ENCODE assay signal across 8 mouse cellular contexts in genomic region chr4:116556561-116557305, GRCm38 (mm10). TPM values are rescaled to one million over a fixed set of nuclear protein-coding genes. Genes with fewer than 3 reads are reported as not detected.
DNase-seq lines count a peak whose midpoint lies in the region; ATAC-seq and TF ChIP-seq lines count a peak whose summit lies in the region.

No protein-coding gene starts in this region.

- WGBS in forebrain, embryonic 14.5 days, result under 1% methylated on average over 28 of the region's 28 CpGs
- 0% methylated on average over 28 of the region's 28 CpGs for WGBS in neural tube, embryonic 15.5 days

- peak overlapping the region; percentile 87 for H3K27ac ChIP-seq in ES-Bruce4 (ENCODE audit: insufficient read depth, low read length)
- peak overlapping the region; percentile 85 for H3K27ac ChIP-seq in forebrain, embryonic 14.5 days (ENCODE audit: low read depth, low read length)
- peak overlapping the region; percentile 95 for H3K27ac ChIP-seq in neural tube, embryonic 15.5 days (replicated peaks)

- H3K9me3 ChIP-seq in ES-Bruce4 (replicated peaks; ENCODE audit: control insufficient read depth, insufficient read depth, low read length, poor library complexity, severe bottlenecking), result no peaks in the 10 kb centered on the region
- no peaks in the 10 kb centered on the region for H3K9me3 ChIP-seq in forebrain, embryonic 14.5 days (replicated peaks; ENCODE audit: control insufficient read depth, low read length)
- H3K9me3 ChIP-seq in neural tube, embryonic 15.5 days (replicated peaks), result no peaks in the 10 kb centered on the region

- DNase-seq in forebrain, embryonic 14.5 days (ENCODE audit: low spot score), result peak; percentile 97
- peak; percentile 92 to 94 for DNase-seq in heart, postnatal 14 days
- DNase-seq in layer of hippocampus, adult 11-12 months (ENCODE audit: low spot score), result peak; percentile 95
- DNase-seq in lung, adult 18-20 months, result peak; percentile 95 to 97
- peak; percentile 95 for DNase-seq in testis, postnatal 14 days (ENCODE audit: low spot score)

- no peaks in the 10 kb centered on the region for H3K27me3 ChIP-seq in ES-Bruce4 (ENCODE audit: control insufficient read depth, insufficient read depth, low read length, poor library complexity, severe bottlenecking)
- no peaks in the 10 kb centered on the region for H3K27me3 ChIP-seq in forebrain, embryonic 14.5 days (replicated peaks; ENCODE audit: control insufficient read depth, insufficient read depth, low read length)
- H3K27me3 ChIP-seq in neural tube, embryonic 15.5 days (replicated peaks), result no peaks in the 10 kb centered on the region

- TF ChIP-seq EP300 in ES-Bruce4 (IDR thresholded peaks at IDR 0.05; ENCODE audit: insufficient read depth, low read depth, low read length), result no peak

- no peaks in the 10 kb centered on the region for H3K4me1 ChIP-seq in ES-Bruce4 (ENCODE audit: control insufficient read depth, insufficient read depth, low read length)
- peaks cover 17% of the 10 kb centered on the region for H3K4me1 ChIP-seq in forebrain, embryonic 14.5 days (ENCODE audit: control insufficient read depth, insufficient read depth, low read length)
- peaks cover 26% of the 10 kb centered on the region for H3K4me1 ChIP-seq in neural tube, embryonic 15.5 days

- no peak for TF ChIP-seq CTCF in ES-Bruce4 (IDR thresholded peaks at IDR 0.05; ENCODE audit: low read depth, low read length)

- intact Hi-C loops in heart, postnatal 14 days (cut with DNase I), result loop anchor here (5.0 kb wide), 1 partner anchor 131 kb away; the partner anchor contains the start of gene Prdx1

- peak; percentile 96 for ATAC-seq in cerebellum, adult (ENCODE audit: insufficient number of reproducible peaks, low FRiP score, low TSS enrichment)
- peak; percentile 98 for ATAC-seq in forebrain, embryonic 14.5 days
- peak; percentile 98 for ATAC-seq in neural tube, embryonic 15.5 days (ENCODE audit: low FRiP score)

- TF ChIP-seq POLR2A in ES-Bruce4 (IDR thresholded peaks at IDR 0.05; ENCODE audit: insufficient read depth, low read length), result no peak

- peak overlapping the region; percentile 75 for H3K4me3 ChIP-seq in ES-Bruce4 (ENCODE audit: low read depth, low read length)
- H3K4me3 ChIP-seq in forebrain, embryonic 14.5 days (ENCODE audit: low read depth, low read length), result peak overlapping the region; percentile 75
- H3K4me3 ChIP-seq in neural tube, embryonic 15.5 days (replicated peaks), result peak overlapping the region; percentile 93

- peak overlapping the region; percentile 81 for H3K4me2 ChIP-seq in forebrain, embryonic 14.5 days (ENCODE audit: low read length)
- peak overlapping the region; percentile 81 for H3K4me2 ChIP-seq in neural tube, embryonic 15.5 days

- H3K9ac ChIP-seq in ES-Bruce4 (ENCODE audit: low read depth, poor library complexity, severe bottlenecking), result peak overlapping the region; percentile 84
- peak overlapping the region; percentile 79 for H3K9ac ChIP-seq in forebrain, embryonic 14.5 days (ENCODE audit: low read length)
- H3K9ac ChIP-seq in neural tube, embryonic 15.5 days (replicated peaks), result peak overlapping the region; percentile 76

- peaks cover 20% of the 10 kb centered on the region for H3K36me3 ChIP-seq in ES-Bruce4 (ENCODE audit: control insufficient read depth, insufficient read depth, low read length, poor library complexity, severe bottlenecking)
- peaks cover 17% of the 10 kb centered on the region for H3K36me3 ChIP-seq in forebrain, embryonic 14.5 days (ENCODE audit: control insufficient read depth, insufficient read depth, low read length)
- peaks cover 13% of the 10 kb centered on the region for H3K36me3 ChIP-seq in neural tube, embryonic 15.5 days

RNA-seq across cellular contexts. Expression of gene Gpbp1l1, which starts 0.7 kb away (rescaled TPM):
- polyA plus RNA-seq in ES-Bruce4 (2011; ENCODE audit: insufficient read depth, insufficient read length, low read depth, missing spikeins), result 107 TPM in 2 replicates
- polyA plus RNA-seq in forebrain, embryonic 14.5 days (2014; fragmentation: Nextera tagmentation; extraction: Ambion mirVana), result 26.6 and 27.1 TPM in 2 replicates
- 10 to 100 TPM; 66.4 to 72.5 TPM for total RNA-seq in heart, postnatal 14 days (2021)
- polyA plus RNA-seq in neural tube, embryonic 15.5 days (2015; fragmentation: Nextera tagmentation; extraction: Ambion mirVana), result 12.0 and 17.6 TPM in 2 replicates

RNA-seq across cellular contexts. Expression of gene Tmem69, which starts 1.0 kb away (rescaled TPM):
- 25.0 and 25.3 TPM in 2 replicates for polyA plus RNA-seq in ES-Bruce4 (2011; ENCODE audit: insufficient read depth, insufficient read length, low read depth, missing spikeins)
- polyA plus RNA-seq in forebrain, embryonic 14.5 days (2014; fragmentation: Nextera tagmentation; extraction: Ambion mirVana), result 30.5 and 32.2 TPM in 2 replicates
- total RNA-seq in heart, postnatal 14 days (2021), result 10 to 100 TPM; 19.1 to 21.9 TPM
- 23.8 and 27.7 TPM in 2 replicates for polyA plus RNA-seq in neural tube, embryonic 15.5 days (2015; fragmentation: Nextera tagmentation; extraction: Ambion mirVana)

RNA-seq across cellular contexts. Expression of gene Ccdc17, which starts 39.7 kb away (rescaled TPM):
- polyA plus RNA-seq in ES-Bruce4 (2011; ENCODE audit: insufficient read depth, insufficient read length, low read depth, missing spikeins), result 2.7 and 2.8 TPM in 2 replicates
- polyA plus RNA-seq in forebrain, embryonic 14.5 days (2014; fragmentation: Nextera tagmentation; extraction: Ambion mirVana), result 3.1 and 3.8 TPM in 2 replicates
- 1 to 10 TPM; 3.0 to 4.3 TPM for total RNA-seq in heart, postnatal 14 days (2021)
- polyA plus RNA-seq in neural tube, embryonic 15.5 days (2015; fragmentation: Nextera tagmentation; extraction: Ambion mirVana), result 3.0 and 4.5 TPM in 2 replicates

RNA-seq across cellular contexts. Expression of gene Ipp, which starts 49.4 kb away (rescaled TPM):
- 11.1 and 13.2 TPM in 2 replicates for polyA plus RNA-seq in ES-Bruce4 (2011; ENCODE audit: insufficient read depth, insufficient read length, low read depth, missing spikeins)
- polyA plus RNA-seq in forebrain, embryonic 14.5 days (2014; fragmentation: Nextera tagmentation; extraction: Ambion mirVana), result 5.4 and 5.8 TPM in 2 replicates
- 10 to 100 TPM; 14.7 to 15.6 TPM for total RNA-seq in heart, postnatal 14 days (2021)
- polyA plus RNA-seq in neural tube, embryonic 15.5 days (2015; fragmentation: Nextera tagmentation; extraction: Ambion mirVana), result 11.9 and 13.7 TPM in 2 replicates

Comparison
In these comparisons a context has a peak if more than half of its experiments do, and no peak if none do; other contexts are left out.
1. Peak in every context shown above with its lines: DNase-seq, ATAC-seq, H3K4me3 ChIP-seq and H3K27ac ChIP-seq.